Mouse (Mus musculus): ENCODE measurements at regions not wholly inside any gene's neighbourhood (a gene's known extent, or its start where the extent isn't known, plus 50 kb on each side); places are given as distances from the start of the nearest gene placed in this dataset.

DNA sequence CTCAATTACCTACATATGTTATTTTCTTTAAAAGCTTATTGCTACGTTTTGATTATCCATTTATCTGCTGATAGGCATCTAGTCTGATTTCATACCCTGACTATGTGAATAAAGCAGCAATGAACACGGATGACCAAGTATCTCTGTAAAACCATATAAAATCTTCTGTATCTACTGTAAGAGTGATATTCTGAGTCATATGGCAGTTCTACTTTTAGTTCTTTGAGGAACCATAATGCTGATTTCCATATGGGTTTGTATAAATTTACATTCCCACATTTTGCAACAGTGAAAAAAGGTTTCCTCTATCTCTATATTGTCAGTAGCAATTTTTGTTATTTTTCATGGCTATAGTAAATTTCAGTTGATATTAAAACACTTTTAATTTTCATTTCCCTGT lies 280.6 kb downstream of the Fsip2 start:
- in situ Hi-C loops (cut with MboI; ENCODE audit: unreplicated experiment in 2 of 2), result no loop called here

DNA sequence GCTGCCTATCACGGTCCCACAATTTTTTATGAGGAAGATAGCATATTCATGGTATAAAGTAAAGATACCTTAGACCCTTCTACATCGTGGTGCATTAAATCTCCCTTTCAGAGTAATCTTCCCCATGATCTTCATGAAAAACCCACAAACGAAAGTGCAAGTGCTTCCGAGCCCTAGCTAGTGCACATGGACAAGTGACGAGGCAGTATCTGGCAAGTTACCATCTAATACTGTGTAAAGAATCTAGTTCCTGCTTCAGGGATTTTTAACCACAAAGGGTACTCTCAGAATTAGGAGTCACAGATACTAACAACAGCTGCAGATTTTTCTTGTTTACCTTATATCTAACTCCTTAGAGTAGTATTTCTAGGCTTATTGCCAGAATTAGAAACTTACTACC lies 282.8 kb downstream of the Fsip2 start:
- in situ Hi-C loops (cut with MboI; ENCODE audit: unreplicated experiment in 2 of 2), result no loop called here

DNA sequence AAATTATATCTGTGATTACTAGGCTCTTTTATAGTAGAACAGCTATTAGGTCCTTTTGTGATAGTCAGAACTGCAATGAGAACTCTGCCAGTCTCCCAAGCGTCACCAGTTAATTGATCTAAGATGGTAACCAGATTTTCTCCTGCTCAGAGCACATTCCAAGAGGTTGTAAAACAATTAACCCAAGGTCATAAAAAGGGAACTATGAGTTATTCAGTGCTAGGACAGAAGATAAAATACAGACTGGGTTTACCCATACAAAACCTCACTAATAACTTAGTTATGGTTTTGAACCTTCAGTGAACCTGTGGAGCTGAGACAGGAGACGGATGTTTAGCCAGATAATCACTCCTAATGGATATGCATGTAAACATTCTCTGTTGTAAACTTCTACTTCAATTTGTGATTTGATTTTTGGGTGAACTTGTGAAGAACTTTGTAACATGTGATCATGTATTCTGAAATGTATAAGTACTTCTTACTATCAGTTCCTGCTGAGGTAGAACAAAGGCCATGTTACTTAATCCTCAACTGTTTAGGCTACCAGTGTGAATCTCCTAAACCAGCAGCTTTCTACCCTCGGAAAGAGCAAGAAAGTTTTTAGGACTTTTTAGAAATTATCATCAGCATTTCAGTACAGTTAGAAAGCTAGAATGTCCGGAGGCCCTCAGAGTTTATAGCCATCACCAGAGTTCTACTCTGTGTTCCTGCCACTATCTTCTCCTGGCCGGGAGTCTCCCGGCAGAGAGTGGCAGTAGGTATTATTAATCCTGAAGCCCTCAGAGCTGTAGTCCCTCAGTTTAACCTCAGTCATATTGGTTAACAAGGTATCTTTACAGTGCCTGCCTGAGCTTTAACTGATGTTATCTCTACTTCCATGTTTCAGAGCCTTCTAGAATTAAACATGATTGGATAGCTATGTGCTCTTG lies 308.0 kb downstream of the Fsip2 start:
- in situ Hi-C loops (cut with MboI; ENCODE audit: unreplicated experiment in 2 of 2), result no loop called here

DNA sequence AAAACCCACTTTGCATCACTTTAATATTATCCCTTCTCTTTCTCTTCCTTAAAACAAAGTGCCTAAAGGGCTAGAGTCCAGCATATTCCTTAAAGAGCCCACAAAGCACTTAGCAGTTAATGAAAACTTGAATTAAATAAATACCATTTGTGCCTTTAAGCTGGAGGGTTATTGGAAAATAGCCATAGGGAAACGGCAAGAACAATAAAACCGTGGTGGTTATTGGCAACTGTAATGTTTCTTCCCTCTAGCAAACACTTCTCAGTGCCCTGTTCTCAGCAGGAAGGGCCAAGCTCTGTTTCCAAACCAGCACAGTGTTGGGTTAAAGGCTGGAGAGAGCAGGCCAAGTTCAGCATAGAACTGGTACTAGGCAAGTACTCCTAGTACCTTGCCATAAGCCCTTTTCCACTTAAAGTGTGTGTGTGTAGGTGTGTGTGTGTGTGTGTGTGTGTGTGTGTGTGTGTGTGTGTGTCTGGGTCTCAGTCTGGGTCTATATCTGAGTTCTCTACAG lies 313.4 kb downstream of the Fsip2 start:
- in situ Hi-C loops (cut with MboI; ENCODE audit: unreplicated experiment in 2 of 2), result no loop called here

DNA sequence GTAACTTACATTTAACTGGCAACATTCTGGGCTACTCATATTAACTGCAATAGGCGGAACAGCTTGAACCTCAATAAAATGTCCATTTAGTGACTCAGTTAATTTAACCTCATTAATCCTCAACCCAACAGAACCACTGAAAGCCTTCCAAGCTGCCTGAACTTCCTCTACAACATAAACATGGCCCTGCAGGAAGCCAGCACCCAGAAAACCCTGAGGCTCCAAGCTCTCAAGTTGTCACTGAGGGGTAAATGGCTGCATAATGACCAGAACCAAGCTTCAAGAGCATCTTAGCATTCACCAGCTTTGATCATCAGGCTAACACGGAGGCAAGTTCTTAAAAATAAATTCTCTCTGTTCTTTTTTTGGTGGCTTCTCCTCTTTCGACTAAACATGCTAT lies 315.2 kb downstream of the Fsip2 start:
- in situ Hi-C loops (cut with MboI; ENCODE audit: unreplicated experiment in 2 of 2), result no loop called here

DNA sequence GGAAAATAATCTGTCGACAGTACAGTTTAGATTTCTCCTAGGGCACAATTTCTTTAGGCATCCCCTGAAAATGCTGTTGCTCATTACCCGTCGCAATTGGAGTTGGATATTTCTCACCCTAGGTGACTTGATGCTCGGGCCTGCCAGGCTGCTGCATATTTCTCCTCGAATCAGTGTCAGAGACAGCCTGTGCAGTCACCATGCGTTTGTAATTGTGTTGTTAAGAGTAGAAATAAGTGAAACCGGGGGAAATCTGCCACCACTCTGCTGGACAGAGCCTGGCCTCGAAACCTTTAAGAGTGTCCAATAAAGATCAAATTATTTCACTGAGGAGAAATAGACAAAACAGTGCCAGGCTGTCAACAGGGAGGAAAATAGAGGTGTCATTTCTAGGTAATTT lies 340.7 kb upstream of the Zc3h15 start:
- in situ Hi-C loops (cut with MboI; ENCODE audit: unreplicated experiment in 2 of 2), result no loop called here

DNA sequence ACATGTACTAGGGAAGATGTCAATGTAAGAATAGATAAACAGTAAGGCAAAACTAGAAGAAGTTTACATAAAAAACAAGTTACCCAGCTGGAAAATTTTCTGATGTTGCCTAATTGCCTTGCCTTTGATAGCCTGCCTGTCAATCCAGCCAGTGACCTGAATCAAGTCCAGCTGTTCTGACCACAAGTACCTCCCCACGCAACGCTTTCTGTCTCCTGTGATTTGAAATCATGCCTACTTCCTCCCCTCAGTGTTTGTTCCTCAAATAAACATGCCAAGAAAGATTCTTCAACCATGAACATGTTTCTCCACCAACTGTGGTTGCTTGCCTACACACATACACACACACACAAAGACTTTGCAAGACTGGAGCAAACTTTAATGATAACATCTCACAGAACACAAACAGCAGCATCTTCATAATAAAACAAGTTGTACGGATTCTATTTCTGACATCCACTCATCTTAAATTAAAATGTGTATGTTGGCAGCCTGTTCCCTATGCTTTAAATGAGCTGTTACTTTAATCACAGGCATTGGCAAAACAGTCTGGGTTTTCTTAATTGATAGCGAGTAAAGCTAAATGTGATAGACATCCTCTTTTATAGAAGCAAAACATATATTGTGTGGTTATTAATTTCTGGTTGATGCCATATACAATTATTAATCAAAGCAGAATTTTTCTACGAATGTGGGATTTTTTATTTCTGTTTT lies 312.0 kb upstream of the Zc3h15 start:
- in situ Hi-C loops (cut with MboI; ENCODE audit: unreplicated experiment in 2 of 2), result loop anchor here (5.0 to 25.0 kb wide), 3 partner anchors 1105 to 1270 kb away; partner anchors contain the start of gene Calcrl (in 1 of the 2)

DNA sequence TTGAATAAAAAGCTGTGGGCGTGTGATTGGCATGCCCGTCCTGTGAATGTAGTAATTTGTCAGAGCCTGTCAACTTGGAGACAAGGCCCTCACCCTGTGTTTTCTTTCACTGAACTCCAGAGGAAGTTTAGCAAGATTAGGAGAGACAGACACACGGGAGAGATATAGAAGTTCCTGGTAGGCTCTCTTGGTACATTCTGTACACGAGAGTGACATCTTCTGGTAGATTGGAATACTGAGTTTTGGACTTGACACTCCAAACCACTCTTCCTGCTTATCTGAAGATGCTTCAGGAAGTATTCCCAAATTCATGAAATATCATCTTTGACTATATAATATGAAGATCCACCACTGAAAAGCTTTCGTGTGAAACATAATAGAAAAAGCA lies 311.5 kb upstream of the Zc3h15 start:
- in situ Hi-C loops (cut with MboI; ENCODE audit: unreplicated experiment in 2 of 2), result loop anchor here (5.0 to 25.0 kb wide), 3 partner anchors 1105 to 1270 kb away; partner anchors contain the start of gene Calcrl (in 1 of the 2)

DNA sequence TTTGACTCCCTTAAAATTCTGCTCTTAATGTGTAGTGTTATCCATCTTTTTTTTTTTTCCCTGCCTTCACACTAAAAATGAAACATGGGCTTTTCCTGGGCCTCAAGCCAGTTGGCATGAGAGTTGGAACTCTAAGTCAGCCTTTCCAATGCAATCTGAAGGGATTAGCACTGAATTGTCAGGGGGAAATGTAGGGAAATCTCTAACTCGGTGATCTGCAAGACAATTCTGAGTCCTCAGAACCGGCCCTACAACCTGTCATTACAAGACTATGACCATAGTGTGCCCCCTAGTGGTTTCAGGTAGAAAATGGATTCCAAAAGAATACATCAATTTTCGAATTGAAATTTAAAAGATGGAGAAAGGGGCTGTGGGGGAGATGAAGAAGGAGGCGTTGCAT lies 306.9 kb upstream of the Zc3h15 start:
- in situ Hi-C loops (cut with MboI; ENCODE audit: unreplicated experiment in 2 of 2), result loop anchor here (10.0 to 25.0 kb wide), 2 partner anchors 1100 to 1273 kb away; partner anchors contain the start of gene Calcrl (in 1 of the 2)

DNA sequence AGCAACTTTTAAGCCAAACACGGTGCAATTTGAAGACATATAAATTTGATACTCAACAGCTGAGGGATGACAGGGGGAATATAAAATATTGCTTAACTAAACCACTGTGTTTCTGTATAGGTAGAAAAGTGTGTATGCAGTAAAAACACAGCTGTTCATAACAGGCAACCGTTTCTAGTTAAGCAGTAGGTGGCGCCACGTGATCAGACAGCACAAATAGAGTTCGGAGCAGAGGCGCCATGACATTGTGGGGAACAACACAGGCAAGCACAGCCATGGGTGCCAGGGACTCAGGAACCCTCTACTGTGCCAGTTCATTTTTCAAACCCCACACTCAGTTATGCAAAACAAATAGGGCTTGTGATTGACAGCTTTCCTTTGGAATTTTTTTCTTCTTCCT lies 304.1 kb upstream of the Zc3h15 start:
- in situ Hi-C loops (cut with MboI; ENCODE audit: unreplicated experiment in 2 of 2), result loop anchor here in 1 of 2 experiments (25.0 kb wide), 1 partner anchor 1097 kb away; the partner anchor contains the start of gene Calcrl
